Mouse (Mus musculus): ENCODE results near the gene Cacna2d3.

Cacna2d3 gene

GRCm38 (mm10) chr14:29163998-29164652 is 557.5 kb downstream of the Cacna2d3 start:
- DNase-seq (ENCODE audit: low read depth, low spot score): no peak

GRCm38 (mm10) chr14:29159803-29160202 is 561.9 kb downstream of the Cacna2d3 start:
- no peak for DNase-seq (ENCODE audit: low read depth, low spot score)

GRCm38 (mm10) chr14:29157096-29157495 is 564.6 kb downstream of the Cacna2d3 start:
- no peak for DNase-seq (ENCODE audit: low read depth, low spot score)

GRCm38 (mm10) chr14:29144184-29144583 is 577.5 kb downstream of the Cacna2d3 start:
- DNase-seq (ENCODE audit: low read depth, low spot score): no peak

- no peak for DNase-seq (ENCODE audit: low read depth, low spot score)
These were observed 584.0 kb downstream of the Cacna2d3 start for GRCm38 (mm10) chr14:29137614-29138013.

- DNase-seq (ENCODE audit: low read depth, low spot score): no peak
These were observed 584.6 kb downstream of the Cacna2d3 start for GRCm38 (mm10) chr14:29137006-29137579.

- no peak for DNase-seq (ENCODE audit: low read depth, low spot score)
These were observed 586.8 kb downstream of the Cacna2d3 start for GRCm38 (mm10) chr14:29134901-29135300.

GRCm38 (mm10) chr14:29130511-29130910 is 591.2 kb downstream of the Cacna2d3 start:
- DNase-seq (ENCODE audit: low read depth, low spot score): no peak

GRCm38 (mm10) chr14:29123886-29124285 is 597.8 kb downstream of the Cacna2d3 start:
- no peak for DNase-seq (ENCODE audit: low read depth, low spot score)

GRCm38 (mm10) chr14:29122749-29123148 is 598.9 kb downstream of the Cacna2d3 start:
- DNase-seq (ENCODE audit: low read depth, low spot score): no peak

- DNase-seq (ENCODE audit: low read depth, low spot score): no peak
These were observed 607.7 kb downstream of the Cacna2d3 start for GRCm38 (mm10) chr14:29113852-29114450.

GRCm38 (mm10) chr14:29111666-29112065 is 610.0 kb downstream of the Cacna2d3 start:
- no peak for DNase-seq (ENCODE audit: low read depth, low spot score)

- no peak for DNase-seq (ENCODE audit: low read depth, low spot score)
These were observed 611.1 kb downstream of the Cacna2d3 start for GRCm38 (mm10) chr14:29110351-29111091.

GRCm38 (mm10) chr14:29107464-29107863 is 614.2 kb downstream of the Cacna2d3 start:
- no peak for DNase-seq (ENCODE audit: low read depth, low spot score)

- DNase-seq (ENCODE audit: low read depth, low spot score): no peak
These were observed 623.9 kb downstream of the Cacna2d3 start for GRCm38 (mm10) chr14:29097776-29098175.

- no peak for DNase-seq (ENCODE audit: low read depth, low spot score)
These were observed 626.2 kb downstream of the Cacna2d3 start for GRCm38 (mm10) chr14:29095431-29095830.

- DNase-seq (ENCODE audit: low read depth, low spot score): no peak
These were observed 631.6 kb downstream of the Cacna2d3 start for GRCm38 (mm10) chr14:29090074-29090473.

GRCm38 (mm10) chr14:29086528-29086927 is 635.1 kb downstream of the Cacna2d3 start:
- no peak for DNase-seq (ENCODE audit: low read depth, low spot score)

- no peak for DNase-seq (ENCODE audit: low read depth, low spot score)
These were observed 636.0 kb downstream of the Cacna2d3 start for GRCm38 (mm10) chr14:29085493-29086159.

- no peak for DNase-seq (ENCODE audit: low read depth, low spot score)
These were observed 639.5 kb downstream of the Cacna2d3 start for GRCm38 (mm10) chr14:29082171-29082570.

- DNase-seq (ENCODE audit: low read depth, low spot score): no peak
These were observed 641.0 kb downstream of the Cacna2d3 start for GRCm38 (mm10) chr14:29080630-29081029.

- no peak for DNase-seq (ENCODE audit: low read depth, low spot score)
These were observed 641.4 kb downstream of the Cacna2d3 start for GRCm38 (mm10) chr14:29080228-29080627.

Data from CD4-positive helper T cell, adult 2 months (primary cell).